Mouse (Mus musculus) kidney, embryonic 14.5 days (tissue): ENCODE measurements around the gene Aldh1l1. TPM values are rescaled to one million over a fixed set of nuclear protein-coding genes. Genes with fewer than 3 reads are reported as not detected.
A peak's percentile ranks its signal among the peaks of the same experiment; 100 is the strongest.
"Not testable (repeated sequence)": the region's sequence is repeated elsewhere in the genome, so short reads cannot be mapped to it uniquely, and the experiment has no call there.

Experiments
- ATAC-seq: fragments of 200-750 bp; cut with Nextera tagmentation; 2 replicates; pipeline ENCODE4 v1.8.0; 2017; ENCODE audit warnings: moderate number of reproducible peaks, mild to moderate bottlenecking, moderate TSS enrichment, moderate library complexity; ENCODE audit not compliant: low FRiP score, low TSS enrichment
- H3K27ac ChIP-seq: fragments of 300-500 bp; sonication (generic); 2 replicates; pipeline ENCODE4 v1.5.1; 2014; ENCODE audit warnings: low read depth, mild to moderate bottlenecking, low read length, moderate library complexity, mixed read lengths
- H3K27me3 ChIP-seq: fragments of 300-500 bp; sonication (generic); 2 replicates; pipeline ENCODE4 v1.6.1; 2014; ENCODE audit warnings: mild to moderate bottlenecking, low read length; ENCODE audit not compliant: control insufficient read depth, insufficient read depth
- H3K36me3 ChIP-seq: fragments of 300-500 bp; sonication (generic); 2 replicates; pipeline ENCODE4 v1.6.1; 2014; ENCODE audit warnings: low read length, mixed read lengths; ENCODE audit not compliant: control insufficient read depth, insufficient read depth
- H3K4me1 ChIP-seq: fragments of 300-500 bp; sonication (generic); 2 replicates; pipeline ENCODE4 v1.6.1; 2014; ENCODE audit warnings: low read length, mixed read lengths; ENCODE audit not compliant: control insufficient read depth, insufficient read depth
- H3K4me2 ChIP-seq: fragments of 300-500 bp; sonication (generic); replicated peaks from 2 replicates; pipeline ENCODE4 v1.6.1; 2014; ENCODE audit warnings: low read depth, mild to moderate bottlenecking, low read length
- H3K4me3 ChIP-seq: fragments of 300-500 bp; sonication (generic); 2 replicates; pipeline ENCODE4 v1.5.1; 2014; ENCODE audit warnings: mild to moderate bottlenecking, low read length
- H3K9ac ChIP-seq: fragments of 300-500 bp; sonication (generic); 2 replicates; pipeline ENCODE4 v1.6.1; 2014; ENCODE audit warnings: low read depth, mild to moderate bottlenecking, low read length, moderate library complexity
- H3K9me3 ChIP-seq: fragments of 300-500 bp; sonication (generic); 2 replicates; pipeline ENCODE4 v1.6.1; 2016; ENCODE audit warnings: low read length; ENCODE audit not compliant: control insufficient read depth
- WGBS: fragments of 180-500 bp; shearing (Covaris S2); extraction: QIAGEN DNeasy Blood & Tissue Kit; methylation state at CpG from one replicate; pipeline ENCODE4 v1.1.7; 2014; 5-methylcytosine and 5-hydroxymethylcytosine counted together
- polyA plus RNA-seq: library from polyadenylated mRNA; unstranded; fragments of >200 nt; fragmentation: Nextera tagmentation; extraction: Ambion mirVana; gene quantifications from 2 replicates; pipeline ENCODE4 v1.2.1, GENCODE M21; 2014

Gene Aldh1l1
- polyA plus RNA-seq, 1 experiment from 2014 or later, result 2.9 TPM

DNA sequence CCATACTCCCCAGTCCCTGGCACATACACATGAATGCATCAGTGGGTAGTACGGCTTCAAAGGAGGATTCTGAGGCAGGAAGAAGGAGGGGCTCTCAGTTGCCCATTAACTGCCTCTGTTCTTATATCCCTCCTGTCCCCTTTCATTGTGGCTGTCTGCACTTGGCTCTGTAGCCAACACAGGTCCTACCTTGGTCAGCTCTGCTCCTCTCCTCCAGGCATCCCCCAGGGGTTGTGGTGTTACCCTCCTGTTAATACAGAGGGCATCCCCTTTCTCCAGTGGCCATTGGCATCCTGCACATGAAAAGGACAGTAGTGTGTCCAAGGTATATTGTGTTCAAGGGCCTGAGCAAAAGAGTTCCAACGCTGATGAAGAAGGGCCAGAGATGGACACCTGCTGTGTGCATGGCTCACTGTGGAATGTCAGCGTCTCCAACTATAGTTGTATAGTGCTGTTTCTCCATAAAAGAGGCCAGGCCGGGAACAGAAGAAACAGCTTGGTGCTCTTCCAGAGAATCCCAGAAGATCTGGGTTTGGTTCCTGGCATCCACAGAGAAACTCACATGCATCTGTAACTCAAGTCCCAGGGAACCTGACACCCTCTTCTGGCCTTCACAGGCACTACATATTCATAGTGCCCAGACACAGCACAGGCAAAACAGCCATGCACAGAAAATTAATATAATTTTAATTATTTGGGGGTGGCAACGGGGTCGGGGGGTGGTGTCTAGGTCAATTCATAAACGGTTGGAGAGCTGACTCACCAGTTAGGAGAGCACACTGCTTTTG, 139.2 kb downstream of the Aldh1l1 start:
- Histone ChIP-seq H3K4me3 (no peak overlapping the region), H3K9ac (no peak overlapping the region), H3K4me1 (peaks cover 36% of the 10 kb centered on the region), H3K4me2 (no peak overlapping the region), H3K27ac (peak overlapping the region; percentile 1; the same call in 1 of the 2 replicates), H3K9me3 (no peaks in the 10 kb centered on the region), H3K36me3 (no peaks in the 10 kb centered on the region; the same call in 1 of the 2 replicates), H3K27me3 (no peaks in the 10 kb centered on the region)
- no peak for ATAC-seq
- 79% methylated on average over 7 of the region's 7 CpGs for WGBS

DNA sequence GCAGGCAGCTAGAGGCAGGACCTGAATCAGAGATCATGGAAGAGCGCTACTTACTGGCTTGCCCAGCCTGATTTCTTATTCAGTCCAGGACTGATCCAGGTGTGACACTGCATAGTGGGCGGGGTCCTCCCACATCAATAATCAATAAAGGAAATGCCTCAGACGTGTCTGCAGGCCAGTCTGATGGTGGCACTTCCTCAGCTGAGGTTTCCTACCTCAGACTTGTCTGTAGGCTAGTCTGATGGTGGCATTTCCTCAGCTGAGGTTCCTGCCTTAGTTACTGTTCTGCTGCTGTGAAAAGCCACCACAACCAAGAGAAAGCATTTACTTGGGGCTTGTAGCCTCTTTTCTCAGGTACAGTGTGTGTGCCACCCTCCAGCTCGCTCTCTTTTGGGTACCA, 141.3 kb downstream of the Aldh1l1 start:
- Histone ChIP-seq H3K4me3 (no peak overlapping the region), H3K27ac (no peak overlapping the region), H3K36me3 (no peaks in the 10 kb centered on the region; the same call in 1 of the 2 replicates), H3K4me1 (peaks cover 16% of the 10 kb centered on the region), H3K9ac (no peak overlapping the region), H3K27me3 (no peaks in the 10 kb centered on the region), H3K9me3 (no peaks in the 10 kb centered on the region), H3K4me2 (no peak overlapping the region)
- ATAC-seq, result no peak
- 87% methylated on average over 4 of the region's 4 CpGs for WGBS

GRCm38 (mm10) chr6:90629506-90629905, 143.3 kb downstream of the Aldh1l1 start:
- Histone ChIP-seq H3K4me1 (peaks cover 9% of the 10 kb centered on the region), H3K36me3 (no peaks in the 10 kb centered on the region; the same call in 1 of the 2 replicates), H3K4me2 (no peak overlapping the region), H3K27ac (no peak overlapping the region), H3K9me3 (no peaks in the 10 kb centered on the region), H3K27me3 (no peaks in the 10 kb centered on the region), H3K9ac (no peak overlapping the region), H3K4me3 (no peak overlapping the region)
- 80% methylated on average over 6 of the region's 6 CpGs for WGBS
- ATAC-seq, result no peak

DNA sequence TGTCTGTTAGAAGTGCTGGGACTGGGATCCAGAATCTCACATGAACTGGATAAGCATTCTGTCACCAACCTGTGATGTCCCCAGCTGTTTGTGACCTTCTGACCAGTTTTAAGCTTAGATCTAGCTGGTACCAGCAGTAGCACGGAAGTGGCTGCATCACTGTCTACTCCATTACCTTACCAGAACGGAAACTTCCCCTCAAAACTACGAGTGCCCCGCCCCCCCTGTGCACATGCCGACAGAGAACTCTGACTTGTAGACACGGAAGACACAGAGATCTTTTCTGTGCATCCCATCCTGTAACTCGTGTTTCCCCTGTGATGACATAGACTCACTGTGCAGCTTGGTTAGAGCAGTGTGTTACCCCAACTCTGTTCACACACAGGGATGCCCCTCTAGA, 144.2 kb downstream of the Aldh1l1 start:
- Histone ChIP-seq H3K36me3 (no peaks in the 10 kb centered on the region; the same call in 1 of the 2 replicates), H3K27ac (no peak overlapping the region), H3K4me2 (no peak overlapping the region), H3K4me3 (no peak overlapping the region), H3K4me1 (peaks cover 5% of the 10 kb centered on the region), H3K27me3 (no peaks in the 10 kb centered on the region), H3K9ac (no peak overlapping the region), H3K9me3 (no peaks in the 10 kb centered on the region)
- ATAC-seq, result no peak
- 92% methylated on average over 7 of the region's 7 CpGs for WGBS

DNA sequence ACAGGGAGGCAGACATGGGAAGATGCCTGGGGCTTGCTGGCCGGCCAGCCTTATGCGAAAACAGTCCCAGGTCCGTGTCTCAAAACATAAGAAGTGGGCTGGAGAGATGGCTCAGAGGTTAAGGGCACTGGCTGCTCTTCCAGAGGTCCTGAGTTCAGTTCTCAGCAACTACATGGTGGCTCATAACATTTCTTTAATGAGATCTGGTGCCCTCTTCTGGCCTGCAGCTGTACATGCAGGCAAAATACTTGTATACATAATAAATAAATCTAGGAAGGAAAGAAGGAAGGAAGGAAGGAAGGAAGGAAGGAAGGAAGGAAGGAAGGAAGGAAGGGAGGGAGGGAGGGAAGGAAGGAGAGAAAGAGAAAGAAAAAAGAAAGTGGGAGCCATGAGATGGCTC, 146.3 kb downstream of the Aldh1l1 start:
- not testable (repeated sequence) for H3K9me3 ChIP-seq, H3K4me1 ChIP-seq, H3K36me3 ChIP-seq, H3K4me2 ChIP-seq, ATAC-seq, H3K9ac ChIP-seq, H3K27ac ChIP-seq, H3K27me3 ChIP-seq, H3K4me3 ChIP-seq
- WGBS, result 75% methylated on average over 3 of the region's 3 CpGs

- H3K4me2 ChIP-seq, result no peak overlapping the region
- H3K36me3 ChIP-seq, result no peaks in the 10 kb centered on the region
- H3K9me3 ChIP-seq, result no peaks in the 10 kb centered on the region
- H3K4me3 ChIP-seq, result no peak overlapping the region
- WGBS, result 40% methylated on average over 4 of the region's 4 CpGs
- 0 out of 2 replicates have a peak, but pooled peaks cover 4% of the 10 kb centered on the region for H3K4me1 ChIP-seq
- H3K27ac ChIP-seq, result no peak overlapping the region
- ATAC-seq, result no peak
- H3K27me3 ChIP-seq, result no peaks in the 10 kb centered on the region
- no peak overlapping the region for H3K9ac ChIP-seq
Measured at GRCm38 (mm10) chr6:90635081-90635480, 148.9 kb downstream of the Aldh1l1 start.

- Histone ChIP-seq H3K4me2 (no peak overlapping the region), H3K4me3 (no peak overlapping the region), H3K9me3 (no peaks in the 10 kb centered on the region), H3K9ac (no peak overlapping the region), H3K36me3 (no peaks in the 10 kb centered on the region), H3K4me1 (0 out of 2 replicates have a peak, but pooled peaks cover 4% of the 10 kb centered on the region), H3K27me3 (no peaks in the 10 kb centered on the region), H3K27ac (no peak overlapping the region)
- no peak for ATAC-seq
- WGBS, result 62% methylated on average over 3 of the region's 3 CpGs
Measured at GRCm38 (mm10) chr6:90635611-90636010, 149.4 kb downstream of the Aldh1l1 start.

DNA sequence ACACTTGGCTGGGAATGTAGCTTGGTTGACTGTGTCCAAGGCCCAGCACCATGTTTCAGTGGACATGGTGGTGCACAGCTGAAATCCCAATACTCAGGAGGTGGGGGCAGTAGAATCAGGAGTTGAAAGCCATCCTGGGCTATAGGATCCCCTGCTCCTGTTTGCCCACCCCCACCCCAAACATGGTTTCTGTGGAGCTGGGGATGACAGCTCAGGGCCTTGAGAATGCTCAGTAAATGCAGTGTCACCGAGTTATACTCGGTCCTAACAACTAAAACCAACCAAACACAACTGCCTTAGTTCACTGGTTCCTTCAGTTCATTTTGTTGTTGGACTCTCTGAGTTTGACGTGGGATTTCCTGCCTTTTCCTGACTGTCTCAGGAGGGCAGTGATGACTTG, 156.8 kb downstream of the Aldh1l1 start:
- Histone ChIP-seq H3K27me3 (no peaks in the 10 kb centered on the region), H3K36me3 (no peaks in the 10 kb centered on the region), H3K4me3 (no peak overlapping the region), H3K9me3 (no peaks in the 10 kb centered on the region), H3K4me1 (no peaks in the 10 kb centered on the region), H3K4me2 (no peak overlapping the region), H3K27ac (no peak overlapping the region), H3K9ac (no peak overlapping the region)
- 80% methylated on average over 3 of the region's 3 CpGs for WGBS
- no peak for ATAC-seq

GRCm38 (mm10) chr6:90644965-90645364, 158.7 kb downstream of the Aldh1l1 start:
- H3K36me3 ChIP-seq, result no peaks in the 10 kb centered on the region
- H3K9ac ChIP-seq, result no peak overlapping the region
- H3K27me3 ChIP-seq, result no peaks in the 10 kb centered on the region
- H3K9me3 ChIP-seq, result no peaks in the 10 kb centered on the region
- H3K4me1 ChIP-seq, result no peaks in the 10 kb centered on the region
- no peak overlapping the region for H3K4me2 ChIP-seq
- no peak for ATAC-seq
- H3K27ac ChIP-seq, result no peak overlapping the region
- H3K4me3 ChIP-seq, result no peak overlapping the region
- 73% methylated on average over 4 of the region's 4 CpGs for WGBS
